Mouse (Mus musculus): Measurements from ENCODE around the gene Slc39a11. TPM values are rescaled to one million over a fixed set of nuclear protein-coding genes. Genes with fewer than 3 reads are reported as not detected.

Gene Slc39a11
- polyA plus RNA-seq, 2 experiments from 2014 or later: 12.5 to 17.1 TPM

DNA sequence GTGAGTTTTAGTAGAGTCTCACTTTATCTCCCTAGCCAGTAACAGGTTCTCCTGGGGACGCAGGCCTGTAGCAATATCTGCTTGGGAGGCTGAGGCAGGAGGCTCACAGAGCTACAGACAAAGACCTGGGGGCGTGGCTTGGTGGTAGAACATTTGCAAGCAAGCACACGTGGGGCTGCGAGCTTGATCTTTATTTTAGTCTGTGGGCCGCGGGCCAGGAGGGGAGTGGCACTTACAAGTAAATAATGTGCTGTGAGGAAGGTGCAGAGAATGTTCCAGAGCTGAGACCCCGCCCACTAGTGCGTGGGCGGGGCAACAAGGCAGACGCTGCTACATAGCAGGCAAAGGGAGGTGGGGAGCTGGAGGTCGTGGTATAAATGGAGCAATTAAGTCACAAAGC, 250.3 kb downstream of the Slc39a11 start:
- ATAC-seq: no peak

DNA sequence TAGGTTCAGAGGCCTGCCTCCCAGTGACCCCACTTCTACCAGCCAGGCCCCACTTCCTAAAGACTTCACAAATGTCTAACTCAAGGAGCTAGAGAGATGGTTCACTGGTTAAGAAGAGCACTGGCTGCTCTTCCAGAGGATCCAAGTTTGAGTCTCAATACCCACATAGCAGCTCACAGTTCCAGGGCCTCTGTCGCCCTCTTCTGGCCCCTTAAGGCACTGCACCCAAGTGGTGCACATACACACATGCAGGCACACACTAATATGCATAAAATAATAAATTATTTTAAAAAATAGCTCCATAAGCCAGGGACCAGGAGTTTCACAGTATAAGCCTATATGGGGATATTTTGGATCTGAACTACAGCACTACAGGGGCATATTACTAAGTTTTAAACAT, 252.5 kb downstream of the Slc39a11 start:
- no peak for ATAC-seq

DNA sequence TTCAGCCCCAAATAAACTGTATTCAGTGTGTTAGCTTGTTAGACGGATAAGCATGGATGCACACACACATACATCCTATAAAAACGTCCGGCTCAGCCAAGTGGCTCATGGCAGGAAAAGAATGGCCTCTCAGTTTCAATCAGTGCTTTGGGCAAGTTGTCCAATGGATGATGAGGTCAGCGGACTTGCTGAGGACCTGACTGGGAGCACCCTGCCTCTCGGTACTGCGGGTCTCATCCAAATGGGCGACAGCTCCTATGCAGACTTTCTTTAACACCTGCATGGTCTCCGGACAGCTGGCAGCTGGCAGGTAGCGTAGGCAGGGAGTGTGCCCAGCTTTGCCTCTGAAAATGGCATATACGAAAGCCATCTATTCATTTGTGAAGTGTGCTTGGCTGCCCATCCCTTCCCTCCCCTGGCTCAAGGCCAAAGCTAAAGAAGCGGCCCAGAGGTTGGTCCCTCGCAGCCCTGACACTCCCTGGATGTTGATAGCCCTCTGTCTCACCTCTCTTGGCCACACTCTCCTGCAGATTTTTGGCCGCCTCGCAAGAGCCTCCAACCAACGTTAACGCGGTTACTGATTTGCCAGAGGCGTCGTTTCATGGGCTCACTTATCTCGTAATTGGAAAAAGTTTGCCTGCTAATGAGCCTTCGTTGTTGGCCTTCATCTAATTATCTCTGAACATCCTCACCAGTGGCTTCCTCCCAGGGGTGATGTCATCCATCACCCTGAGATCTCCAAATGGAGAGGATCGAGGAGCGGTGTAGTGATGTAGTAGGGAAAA, 256.3 kb downstream of the Slc39a11 start:
- no peak for ATAC-seq

DNA sequence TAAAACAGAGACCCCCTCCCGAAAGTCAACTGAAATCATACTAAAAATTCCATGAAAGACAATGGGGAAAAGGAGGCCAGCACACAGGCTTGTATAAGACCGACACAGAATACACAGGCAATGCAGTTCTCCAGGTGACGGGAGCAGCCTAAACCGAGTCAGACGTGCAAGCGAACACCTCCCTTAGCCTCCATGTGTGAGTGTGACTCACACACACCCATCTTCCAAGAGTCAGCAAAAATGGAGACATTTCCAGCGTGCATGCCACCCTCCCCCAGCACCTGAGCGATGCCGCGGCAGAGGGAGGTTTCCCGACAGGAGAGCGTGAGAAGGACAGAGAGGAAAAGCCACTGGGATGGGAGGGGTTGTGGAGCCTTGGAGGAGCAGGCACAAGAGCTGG, 258.2 kb downstream of the Slc39a11 start:
- no peak for ATAC-seq

DNA sequence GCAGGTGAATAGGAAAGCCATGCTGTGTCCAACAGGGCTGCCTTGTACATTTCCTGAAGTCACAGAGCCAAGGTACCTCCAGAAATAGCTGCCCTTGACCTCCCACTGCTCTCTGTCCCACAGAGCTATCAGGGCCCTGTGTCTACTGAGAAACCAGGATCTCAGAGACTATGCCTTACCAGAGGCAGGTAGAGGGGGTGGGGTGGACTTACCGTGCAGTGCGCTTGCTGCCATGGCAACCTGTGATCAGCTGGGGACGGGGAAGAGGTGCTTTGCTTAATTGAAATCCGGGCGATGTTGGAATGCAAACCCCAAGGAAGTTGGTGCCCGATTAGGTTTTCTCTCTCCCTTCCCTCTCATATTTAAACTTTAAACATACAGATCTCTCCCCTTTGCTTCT, 260.2 kb downstream of the Slc39a11 start:
- no peak for ATAC-seq

DNA sequence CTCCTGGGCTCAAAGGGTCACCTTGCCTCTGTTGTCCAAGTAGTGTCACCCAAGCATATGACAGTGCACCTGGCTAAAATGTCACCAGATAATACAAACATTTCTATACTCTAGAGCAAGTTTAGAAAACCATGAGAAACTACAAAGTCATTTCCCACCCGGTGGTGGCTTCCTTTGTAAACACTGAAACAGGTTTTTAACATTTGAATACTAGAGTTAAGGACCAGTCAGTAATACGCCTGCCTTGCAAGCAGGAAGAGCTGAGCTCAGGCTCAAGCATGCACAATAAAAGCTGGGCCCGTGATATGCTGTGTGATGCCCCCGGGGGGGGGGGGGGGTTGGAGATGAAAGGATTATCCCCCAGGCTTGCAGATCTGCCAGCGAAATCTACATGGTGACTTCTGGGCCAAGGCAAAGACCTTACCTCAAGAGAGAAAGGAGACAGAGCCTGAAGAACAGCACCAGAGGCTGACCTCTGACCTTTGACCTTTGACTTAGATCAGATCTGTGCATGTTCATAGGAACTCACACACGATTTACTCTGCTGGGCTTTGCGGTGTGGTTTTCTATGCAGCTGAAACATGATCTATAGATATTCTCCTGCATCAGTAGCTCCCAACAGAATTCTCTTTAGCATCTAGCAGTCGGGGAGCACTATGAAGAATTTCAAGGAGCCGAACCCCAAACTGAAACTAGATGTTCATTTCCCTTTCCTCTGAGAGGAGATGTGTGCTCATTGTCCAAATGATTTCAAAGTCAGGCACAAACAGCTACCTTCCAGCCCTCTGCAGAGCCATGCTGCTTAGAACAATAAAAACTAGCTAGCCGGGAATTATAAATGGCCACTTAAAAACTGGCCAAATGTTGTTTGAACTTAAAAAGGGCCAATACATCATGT, 267.0 kb downstream of the Slc39a11 start:
- ATAC-seq: no peak

DNA sequence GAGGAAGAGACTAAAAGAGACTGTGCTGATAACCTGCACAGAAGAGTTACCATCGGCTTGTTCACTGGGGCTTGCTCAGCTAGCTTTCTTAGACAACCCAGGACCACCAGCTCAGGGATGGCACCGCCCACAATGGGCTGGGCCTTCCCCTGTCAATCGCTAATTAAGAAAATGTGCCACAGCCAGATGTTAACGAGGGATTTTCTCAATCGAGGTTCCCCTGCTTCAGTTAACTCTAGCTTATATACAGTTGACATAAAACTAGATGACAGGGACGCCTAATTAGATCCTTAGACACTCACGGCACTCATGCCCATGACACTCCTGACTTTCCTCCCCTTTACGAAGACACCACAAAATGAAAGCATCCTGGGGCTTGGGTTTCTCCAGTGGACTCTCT, 268.3 kb downstream of the Slc39a11 start:
- no peak for ATAC-seq

DNA sequence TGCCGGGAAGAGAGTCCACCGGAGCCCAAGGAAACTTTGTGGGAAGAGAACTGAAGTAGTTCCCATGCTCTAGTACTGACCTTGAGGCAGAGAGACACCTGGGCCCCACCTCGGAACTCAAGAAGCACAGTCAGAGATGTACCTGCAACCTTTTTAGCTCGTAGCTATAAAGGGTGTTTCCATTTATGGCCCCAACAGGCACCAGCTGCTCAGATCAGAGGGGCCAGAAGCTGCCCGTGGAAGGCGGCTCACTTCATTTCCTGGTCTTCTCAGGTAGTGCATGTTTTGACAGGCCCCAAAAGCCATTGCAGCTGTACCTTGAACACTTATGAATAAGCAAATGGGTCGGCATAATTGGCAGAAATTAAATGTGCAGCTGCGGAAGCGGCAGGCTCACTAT, 271.0 kb downstream of the Slc39a11 start:
- ATAC-seq: no peak

DNA sequence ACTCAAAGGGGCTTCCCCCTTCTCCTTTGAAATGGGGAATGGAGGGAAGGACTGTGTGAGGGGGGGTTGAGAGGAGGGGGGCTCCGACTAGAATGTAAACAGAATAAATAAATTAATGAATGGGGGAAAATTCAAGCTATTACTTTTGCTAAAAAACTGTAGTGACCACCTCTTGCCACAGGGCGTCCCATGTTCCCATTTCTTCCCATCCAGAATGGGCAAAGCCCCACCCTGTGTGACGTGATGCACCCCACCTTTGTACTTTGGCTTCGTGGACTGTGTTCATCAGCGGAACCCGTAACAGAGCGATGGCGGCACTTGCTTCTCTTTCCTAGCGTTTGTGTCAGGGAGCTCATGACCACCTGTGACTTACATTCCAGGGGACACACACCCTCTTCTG, 273.8 kb downstream of the Slc39a11 start:
- ATAC-seq: no peak

DNA sequence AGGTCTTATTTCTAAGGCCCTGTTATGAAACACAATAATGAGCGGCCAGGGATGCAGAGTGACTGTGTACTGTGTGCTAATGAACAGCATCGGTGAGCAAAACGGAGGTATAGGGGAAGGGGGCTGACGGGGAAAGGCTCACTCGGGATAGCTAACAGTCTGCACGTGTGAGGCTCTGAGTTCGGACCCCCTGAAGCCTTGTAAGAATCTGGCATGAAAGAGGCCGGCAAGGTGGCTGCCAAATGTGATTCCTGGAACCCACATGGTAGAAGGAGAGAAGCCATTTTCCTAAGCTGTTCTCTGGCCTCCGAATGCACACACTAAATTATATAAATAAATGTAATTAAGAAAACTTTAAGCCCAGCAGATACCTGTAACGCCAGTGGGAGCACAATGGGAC, 276.0 kb downstream of the Slc39a11 start:
- no peak for ATAC-seq

DNA sequence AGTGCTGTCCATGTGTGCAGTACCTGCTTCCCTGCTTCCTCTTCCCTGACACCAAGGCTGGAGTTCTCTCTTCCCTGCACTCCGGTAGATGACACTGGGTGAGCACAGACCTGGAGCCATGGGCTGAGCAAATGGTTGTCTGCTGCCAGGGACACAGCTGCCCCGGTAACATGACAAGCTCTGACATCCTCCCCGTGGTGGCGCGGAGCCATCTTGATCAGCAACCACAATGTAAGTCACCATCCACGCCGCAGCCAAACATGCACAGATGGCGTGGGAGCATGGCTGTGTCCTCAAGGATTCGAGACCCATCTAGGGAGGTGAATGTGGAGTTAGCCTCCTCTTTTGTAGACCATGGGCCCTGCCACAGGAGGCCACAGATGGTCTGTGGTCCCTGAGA, 276.5 kb downstream of the Slc39a11 start:
- no peak for ATAC-seq

DNA sequence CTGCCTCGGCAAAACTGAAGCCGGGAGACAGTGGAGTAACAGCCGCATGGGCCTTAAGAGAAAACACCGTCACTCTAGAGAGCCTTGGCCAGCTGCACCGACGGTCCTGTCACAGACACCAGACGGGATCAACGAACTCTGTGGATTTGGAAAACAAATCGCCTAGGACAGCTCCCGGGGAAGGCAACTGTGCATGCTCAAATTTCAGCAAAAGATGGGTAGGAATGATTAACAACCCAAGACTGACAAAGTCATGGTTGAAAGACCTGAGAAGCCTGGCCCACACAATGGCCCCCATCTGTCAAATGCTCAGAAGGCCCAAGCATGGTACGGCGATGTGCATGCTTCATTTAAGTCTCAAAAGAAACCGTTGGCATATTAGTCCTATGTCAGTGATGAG, 281.8 kb downstream of the Slc39a11 start:
- no peak for ATAC-seq

DNA sequence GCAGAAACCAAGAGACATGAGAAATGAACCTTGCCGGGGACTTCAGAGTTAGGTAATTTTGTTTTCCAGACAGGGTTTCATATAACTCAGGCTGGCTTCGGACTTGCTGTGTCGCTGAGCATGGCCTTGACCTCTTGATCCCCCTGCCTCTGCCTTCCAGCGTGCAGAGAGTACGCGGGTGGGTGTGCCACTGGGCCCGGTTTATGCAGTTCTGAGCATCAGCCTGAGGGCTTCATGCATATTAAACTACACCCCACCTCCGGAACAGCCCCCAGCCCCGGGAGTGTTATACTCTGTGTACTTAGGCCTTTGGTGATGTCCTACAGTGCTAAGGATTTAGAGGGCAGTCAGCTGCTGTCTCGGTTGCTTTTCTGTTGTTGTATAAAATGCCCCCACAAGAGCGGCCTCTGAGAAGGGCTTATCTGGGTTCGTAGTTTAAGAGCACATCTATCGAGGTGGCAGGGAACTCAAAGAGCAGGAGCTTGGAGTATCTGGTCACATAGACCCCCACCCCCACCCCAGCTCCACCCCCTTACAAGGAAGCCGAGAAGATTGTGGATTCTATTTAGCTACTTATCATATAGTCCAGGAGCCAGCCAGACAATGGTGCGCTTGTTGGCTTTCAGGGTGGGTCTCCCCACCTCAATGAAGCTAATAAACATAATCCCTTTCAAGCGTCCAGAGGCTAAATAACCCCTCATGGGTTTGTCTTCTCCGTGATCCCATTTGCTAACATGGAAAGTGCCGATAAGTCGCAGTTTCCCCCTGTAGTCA, 283.4 kb downstream of the Slc39a11 start:
- no peak for ATAC-seq

DNA sequence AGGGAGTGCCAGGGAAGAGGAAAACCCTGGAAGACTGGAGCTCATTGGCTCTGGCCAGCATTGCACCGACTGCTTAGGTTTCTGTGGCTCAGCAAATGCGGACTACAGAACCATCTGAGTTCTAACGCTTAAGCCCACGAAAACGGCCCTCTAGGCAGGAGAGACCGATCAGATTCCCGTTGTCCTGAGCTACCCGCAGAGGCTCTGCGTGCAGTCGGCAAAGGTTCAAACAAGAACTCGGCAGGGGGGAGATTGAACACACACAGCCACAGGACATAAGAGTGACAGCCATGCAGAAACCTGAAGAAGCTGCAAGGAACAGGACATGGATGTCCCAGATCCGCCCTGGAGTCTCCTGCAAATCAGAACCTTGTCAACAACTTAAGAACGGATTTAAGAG, 286.1 kb downstream of the Slc39a11 start:
- no peak for ATAC-seq

DNA sequence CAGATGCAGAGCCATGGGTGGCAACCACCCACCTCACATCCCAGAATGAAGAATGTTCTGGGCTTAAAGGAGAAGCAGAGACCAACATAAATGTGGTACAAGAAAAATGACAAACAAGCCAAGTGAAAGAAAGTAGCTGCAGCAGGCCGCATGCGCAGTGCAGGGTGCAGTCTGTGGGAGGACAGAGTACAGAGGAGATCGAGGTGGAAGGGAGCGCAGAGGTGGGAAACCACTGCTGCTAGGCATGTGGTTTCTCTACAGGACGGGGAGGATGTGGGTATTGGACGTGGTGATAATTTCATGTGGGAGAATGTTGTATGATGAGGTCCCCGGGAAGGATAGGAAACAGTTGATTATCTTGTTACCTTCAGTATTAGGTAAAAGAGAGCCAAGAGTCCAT, 287.3 kb downstream of the Slc39a11 start:
- peak; percentile 52 for ATAC-seq

DNA sequence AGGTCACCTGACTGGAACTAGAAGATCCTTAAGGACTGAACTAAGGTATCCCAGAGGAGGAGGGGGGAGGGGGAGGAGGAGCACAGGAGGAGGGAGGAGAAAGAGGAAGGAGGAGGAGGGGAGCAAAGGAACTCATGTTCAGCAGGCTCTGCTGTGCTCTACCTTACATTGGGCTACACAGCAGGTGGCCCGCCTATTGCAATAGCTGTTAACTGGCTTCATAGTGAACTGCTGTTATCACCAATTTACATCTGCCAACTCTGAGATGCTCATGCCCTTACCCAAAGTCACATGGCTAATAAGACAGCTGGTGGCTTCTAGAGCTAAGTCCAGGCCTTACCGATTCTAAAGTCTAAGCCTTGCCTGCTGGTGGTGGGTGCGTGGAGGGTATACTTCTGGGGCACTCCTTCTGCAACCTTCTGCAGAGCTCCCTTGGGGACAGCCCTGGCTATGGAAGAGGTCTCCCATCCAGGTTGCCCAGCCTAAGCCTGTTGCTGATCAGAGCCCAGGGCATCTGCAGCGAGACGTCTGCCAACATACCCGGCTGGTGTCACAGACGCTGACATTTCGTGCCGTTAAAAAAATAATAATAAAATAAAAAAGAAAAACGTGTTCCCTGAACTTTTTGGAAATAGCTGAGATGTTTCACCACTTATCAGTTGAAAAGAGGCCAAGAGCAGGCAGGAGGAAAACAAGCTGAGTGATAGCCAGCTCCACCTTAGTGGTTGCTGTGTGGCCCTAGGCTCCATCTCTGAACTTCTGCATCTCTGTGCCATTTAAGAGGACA, 289.6 kb downstream of the Slc39a11 start:
- no peak for ATAC-seq

DNA sequence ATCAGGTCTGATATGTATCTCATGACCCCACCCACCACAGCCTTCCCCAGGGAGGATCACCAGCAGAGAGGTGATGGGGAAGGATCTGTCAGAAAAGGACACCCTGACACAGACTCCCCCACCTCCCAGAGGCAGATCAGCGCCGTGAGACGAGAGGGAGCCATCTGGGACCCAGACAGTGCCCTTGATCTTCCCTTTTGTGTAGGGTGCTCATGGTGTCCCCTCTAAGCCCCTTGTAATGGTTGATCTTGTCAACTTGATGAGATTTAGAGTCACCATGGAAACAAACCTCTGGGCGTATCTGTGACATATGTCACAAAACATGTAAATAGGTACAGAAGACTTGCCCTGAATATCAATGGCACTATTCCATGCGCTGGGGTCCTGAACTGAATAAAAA, 293.9 kb downstream of the Slc39a11 start:
- no peak for ATAC-seq

DNA sequence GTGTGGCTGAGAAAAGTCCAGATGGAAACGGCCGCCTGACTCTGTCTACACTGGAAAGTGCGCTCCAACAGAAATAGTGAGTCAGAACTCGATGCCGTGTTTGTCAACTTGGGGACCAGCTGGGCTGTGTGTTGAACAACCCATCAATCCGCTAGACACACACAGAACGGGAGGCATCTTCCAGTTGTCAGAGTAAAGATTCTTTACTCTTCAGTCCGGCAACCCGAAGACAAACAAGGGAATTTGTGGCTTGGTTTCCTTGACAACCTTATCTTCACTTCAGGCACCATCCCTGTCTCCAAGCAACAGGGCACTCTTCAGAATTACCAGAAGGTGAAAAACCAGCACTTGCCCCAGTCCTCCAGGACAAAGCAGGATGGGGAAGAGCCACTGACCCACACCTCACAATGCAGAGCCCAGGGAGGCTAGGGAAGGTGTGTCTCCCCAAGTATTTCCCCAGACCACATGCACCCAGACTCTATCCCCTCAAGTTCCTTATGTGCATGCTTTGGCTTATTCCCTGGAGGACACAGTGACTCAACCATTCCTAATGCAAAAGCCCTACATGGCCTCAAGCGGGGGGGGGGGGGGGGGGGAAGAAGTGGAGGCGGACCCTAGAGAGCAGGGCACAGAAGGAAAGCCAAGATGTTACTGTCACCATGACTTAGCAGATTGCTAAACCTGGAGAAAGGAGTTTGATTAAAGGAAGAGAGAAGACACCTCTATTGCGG, 297.6 kb downstream of the Slc39a11 start:
- ATAC-seq: no peak

DNA sequence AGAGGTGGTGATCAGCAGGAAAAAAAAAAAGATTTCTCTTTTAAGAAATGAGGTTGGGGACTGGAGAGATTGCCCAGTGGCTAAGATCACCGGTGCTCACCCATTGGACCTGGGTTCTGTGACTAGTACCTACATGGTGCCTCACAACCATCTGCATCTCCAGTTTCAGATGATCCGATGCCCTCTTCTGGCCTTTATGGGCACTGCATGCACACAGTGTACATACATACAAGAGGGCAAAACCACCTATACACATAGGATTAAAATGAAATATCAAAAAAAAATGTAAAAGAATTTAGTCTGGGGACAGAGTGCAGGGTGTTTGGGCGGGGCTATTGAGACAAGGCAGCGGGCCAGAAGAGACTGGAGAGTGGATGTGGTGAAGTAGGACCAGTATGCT, 299.3 kb downstream of the Slc39a11 start:
- ATAC-seq: no peak

DNA sequence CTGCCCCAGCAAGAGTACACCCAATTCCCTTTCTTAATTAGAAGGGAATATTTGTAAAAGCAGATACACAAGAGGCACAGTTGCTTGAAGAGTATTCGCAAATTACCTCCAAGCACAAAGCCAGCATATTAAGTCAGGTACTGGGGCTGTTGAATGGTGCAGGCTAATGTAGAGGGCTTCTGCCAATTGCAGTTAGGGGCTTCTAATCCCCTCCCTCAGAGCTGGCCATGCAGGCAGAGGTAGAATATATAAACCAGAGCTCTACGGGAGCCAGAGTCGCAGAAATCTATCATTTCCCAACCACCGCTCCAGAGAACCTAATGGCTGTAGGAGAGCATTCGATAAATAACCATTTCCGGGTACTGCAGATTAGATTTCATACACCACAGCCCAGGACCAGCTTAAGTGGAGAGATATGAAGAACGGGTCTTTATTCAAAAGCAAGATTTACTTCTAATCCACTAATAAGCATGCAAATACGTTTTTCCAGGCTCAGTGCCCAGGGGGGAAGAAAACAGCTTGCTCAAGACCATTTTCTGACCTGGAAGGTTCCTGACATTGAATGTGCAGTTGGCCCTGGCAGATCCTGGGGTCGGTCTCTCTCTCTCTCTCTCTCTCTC, 302.9 kb downstream of the Slc39a11 start:
- no peak for ATAC-seq

DNA sequence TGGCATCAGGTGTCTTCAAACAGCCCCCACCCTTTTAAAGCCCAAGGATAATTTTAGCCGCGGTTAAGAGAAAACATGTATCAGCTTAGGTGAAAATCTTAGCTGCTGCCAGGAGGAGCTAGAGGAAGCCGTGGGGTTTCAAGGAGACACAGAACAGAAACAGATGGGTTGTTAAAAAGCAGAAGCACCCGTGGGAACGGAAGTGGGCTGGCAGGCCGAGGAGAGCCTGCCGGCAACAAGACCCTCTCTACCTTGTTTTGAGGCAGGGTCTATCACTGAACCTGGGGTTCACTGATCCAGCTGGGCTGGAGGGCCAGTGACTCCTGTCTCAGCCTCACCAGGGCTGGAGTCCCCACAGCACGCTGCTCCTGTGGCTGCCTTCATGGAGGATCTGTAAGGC, 310.1 kb downstream of the Slc39a11 start:
- peak; percentile 59 for ATAC-seq
